Mouse (Mus musculus) MEL-GATA-1-ER (cell line): ENCODE results near the gene Rnf187.

Experiments used
- DNase-seq: peaks from one replicate; pipeline ENCODE4 v3.0.0-alpha.2; 2012; ENCODE audit warnings: low read depth; ENCODE audit errors: extremely low read depth

Gene Rnf187

GRCm38 (mm10) chr11:58903511-58904409 is 35.0 kb downstream of the Rnf187 start, which contains the start of gene Zfp39:
Gene Zfp39, minus strand, starts transcription at chr11:58904225.
- DNase-seq: peak; percentile 75

GRCm38 (mm10) chr11:58901080-58901479 is 37.6 kb downstream of the Rnf187 start:
- DNase-seq: no peak

GRCm38 (mm10) chr11:58897485-58897884 is 41.2 kb downstream of the Rnf187 start:
- DNase-seq: no peak

- no peak for DNase-seq
Observed at GRCm38 (mm10) chr11:58894456-58894855, 44.3 kb downstream of the Rnf187 start.

GRCm38 (mm10) chr11:58890511-58890910 is 48.2 kb downstream of the Rnf187 start:
- DNase-seq: no peak

GRCm38 (mm10) chr11:58883756-58884155 is 55.0 kb downstream of the Rnf187 start:
- DNase-seq: no peak
